Mouse (Mus musculus) cerebellum, adult 11-12 months (tissue): Measurements from ENCODE around the gene Rhox10.
"Not testable (repeated sequence)": the region's sequence is repeated elsewhere in the genome, so short reads cannot be mapped to it uniquely, and the experiment has no call there.

Experiments used
- DNase-seq: peaks from one replicate; pipeline ENCODE4 v3.0.0; 2022

Gene Rhox10

DNA sequence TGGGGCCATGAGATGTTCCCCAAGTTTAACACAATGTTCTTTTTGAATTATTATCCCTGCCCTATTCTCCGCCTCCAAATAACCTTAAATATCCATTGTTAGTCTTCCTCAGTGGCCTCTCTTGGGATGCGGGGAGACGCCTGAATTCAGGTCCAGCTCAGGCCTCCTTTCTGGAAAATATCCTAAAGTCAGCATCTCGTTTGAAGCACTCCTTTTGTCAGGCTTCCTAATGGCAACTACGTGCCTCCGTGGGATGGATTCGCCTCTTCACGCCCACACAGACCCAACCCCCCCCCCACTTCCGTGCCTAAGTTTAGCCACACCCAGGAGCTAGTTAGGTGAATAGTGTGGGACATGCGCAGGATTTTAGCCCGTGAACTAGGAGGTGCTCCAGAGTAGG lies at the start of gene Rhox10:
Gene Rhox10 (plus strand): TSS at position 301 of the 400 bp plus-strand sequence.
- DNase-seq: no peak

DNA sequence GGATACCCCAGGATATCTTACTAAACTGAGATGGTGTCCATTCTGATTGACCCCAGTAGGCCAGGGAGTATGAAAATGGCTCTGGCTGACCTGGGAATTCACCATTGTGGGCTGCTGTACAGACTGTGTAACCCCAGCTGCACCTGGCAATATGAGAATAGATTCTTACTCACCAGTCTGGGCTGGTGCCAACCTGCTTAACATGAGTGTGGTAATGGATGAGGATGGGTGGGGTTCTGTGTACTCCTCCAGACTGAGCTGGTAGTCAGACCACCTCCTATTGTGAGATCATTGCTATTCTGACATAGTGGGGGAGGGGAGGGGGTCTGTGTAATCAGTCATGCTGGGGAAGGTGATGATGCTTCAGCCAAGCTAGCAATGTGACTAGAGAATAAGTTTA lies 47.7 kb upstream of the Rhox10 start, which contains the start of gene Btg1-ps1:
Gene Btg1-ps1 (minus strand): TSS at position 219 of the 400 bp plus-strand sequence.
- not testable (repeated sequence) for DNase-seq

DNA sequence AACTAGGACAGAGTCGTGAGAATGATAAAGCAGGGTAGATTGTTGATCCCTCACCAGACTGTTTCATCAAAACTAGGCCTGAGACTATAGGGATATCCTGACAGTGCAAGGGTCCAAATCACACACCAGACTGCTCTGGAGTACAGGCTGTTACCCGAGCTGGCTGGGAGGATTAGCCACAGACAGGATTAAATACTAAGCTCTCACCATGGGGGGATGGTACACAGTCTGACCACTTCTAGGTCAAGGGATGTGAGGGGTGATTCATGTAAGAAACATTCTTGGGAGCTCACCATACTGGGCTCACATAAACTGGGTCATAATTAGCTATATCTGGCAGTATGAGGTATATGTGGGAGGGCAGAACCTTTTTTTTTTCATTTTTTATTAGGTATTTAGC lies 32.4 kb upstream of the Rhox10 start:
- DNase-seq: no peak

DNA sequence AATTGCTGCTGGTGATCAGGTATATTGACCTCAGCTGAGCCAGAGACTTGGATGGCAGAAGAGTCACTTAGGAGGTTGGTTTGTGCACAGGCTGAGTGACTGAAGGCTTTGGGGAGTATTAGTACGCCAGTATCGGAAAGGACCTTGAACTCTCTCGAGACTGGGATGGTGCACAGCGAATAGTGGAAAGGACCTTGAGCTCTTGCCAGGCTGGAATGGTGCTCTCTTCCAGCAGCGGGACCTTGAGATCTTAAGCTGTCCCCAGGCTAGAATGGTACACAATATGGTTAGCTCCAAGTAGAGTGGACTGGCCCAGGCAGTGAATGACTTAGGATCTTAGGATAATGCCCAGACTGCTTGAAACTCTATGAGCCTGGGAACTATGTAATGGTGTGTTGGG lies 26.6 kb upstream of the Rhox10 start:
- no peak for DNase-seq

DNA sequence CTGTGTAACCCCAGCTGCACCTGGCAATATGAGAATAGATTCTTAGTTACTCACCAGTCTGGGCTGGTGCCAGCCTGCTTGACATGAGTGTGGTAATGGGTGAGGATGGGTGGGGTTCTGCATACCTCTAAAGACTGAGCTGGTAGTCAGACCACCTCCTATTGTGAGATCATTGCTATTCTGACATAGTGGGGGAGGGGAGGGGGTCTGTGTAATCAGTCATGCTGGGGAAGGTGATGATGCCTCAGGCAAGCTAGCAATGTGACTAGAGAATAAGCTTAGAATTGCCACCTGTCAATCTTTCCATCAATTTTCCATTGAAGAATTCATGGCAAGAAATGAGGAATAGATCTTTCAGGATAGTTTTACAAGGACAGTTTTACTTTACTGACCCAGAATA lies 23.3 kb upstream of the Rhox10 start, which contains the start of gene Btg1-ps2:
Gene Btg1-ps2 (minus strand): TSS at position 101 of the 400 bp plus-strand sequence.
- DNase-seq: not testable (repeated sequence)

DNA sequence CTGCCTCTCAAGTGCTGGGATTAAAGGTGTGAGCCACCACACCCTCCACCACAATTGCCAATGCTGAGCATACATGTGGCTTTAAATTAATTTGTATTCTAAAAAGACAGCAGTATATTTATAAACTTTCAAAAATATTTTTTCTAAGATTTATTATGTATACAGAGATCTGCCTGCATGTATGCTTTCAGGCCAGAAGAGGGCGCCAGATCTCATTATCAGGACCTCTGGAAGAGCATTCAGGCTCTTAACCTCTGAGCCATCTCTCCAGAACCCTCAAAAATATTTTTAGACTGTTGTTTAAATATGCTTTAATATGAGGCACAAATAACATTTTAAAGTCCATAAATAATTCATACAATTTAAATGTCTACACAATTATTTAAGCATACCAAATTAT lies 4.7 kb upstream of the Rhox10 start:
- DNase-seq: no peak

DNA sequence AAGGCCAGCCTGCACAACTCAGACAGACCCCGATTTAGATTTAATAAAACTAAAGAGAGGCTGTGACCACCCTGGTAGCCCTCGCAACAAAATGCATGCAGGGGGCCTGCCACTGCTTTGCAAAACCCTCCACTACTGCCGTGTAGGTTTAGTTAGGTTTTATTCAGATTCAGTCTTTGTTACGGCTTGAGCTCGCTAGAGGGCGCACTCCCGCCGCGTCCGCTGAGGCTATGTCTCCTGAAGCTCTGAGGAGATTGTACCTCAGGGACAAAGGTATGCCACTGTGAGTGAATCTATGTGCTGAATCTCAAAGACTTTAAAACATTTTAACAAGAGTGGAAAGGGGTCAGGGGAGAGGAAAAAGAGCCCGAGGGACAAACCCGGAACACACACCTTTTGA lies 18.0 kb downstream of the Rhox10 start:
- no peak for DNase-seq

DNA sequence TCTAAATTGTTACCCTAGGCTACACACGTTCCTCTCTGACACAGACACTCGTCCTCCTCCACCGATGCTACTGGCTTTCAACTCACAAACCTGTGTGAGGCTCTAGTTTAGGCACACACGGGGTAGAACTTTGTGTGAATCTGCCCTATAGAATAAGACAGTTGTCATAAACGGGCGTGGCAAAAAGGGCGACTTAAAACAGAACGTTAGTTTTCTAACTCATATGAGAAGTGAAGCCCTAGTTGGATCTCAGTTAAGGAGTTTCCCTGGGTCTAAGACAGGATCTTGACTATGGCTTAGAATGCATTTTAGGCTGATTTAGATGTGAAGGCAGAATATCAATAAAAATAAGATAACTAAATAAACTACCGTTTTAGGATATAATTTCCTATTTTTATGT lies 18.8 kb downstream of the Rhox10 start, which contains the start of gene Rhox11:
Gene Rhox11 (minus strand): TSS at position 101 of the 400 bp plus-strand sequence.
- DNase-seq: no peak

DNA sequence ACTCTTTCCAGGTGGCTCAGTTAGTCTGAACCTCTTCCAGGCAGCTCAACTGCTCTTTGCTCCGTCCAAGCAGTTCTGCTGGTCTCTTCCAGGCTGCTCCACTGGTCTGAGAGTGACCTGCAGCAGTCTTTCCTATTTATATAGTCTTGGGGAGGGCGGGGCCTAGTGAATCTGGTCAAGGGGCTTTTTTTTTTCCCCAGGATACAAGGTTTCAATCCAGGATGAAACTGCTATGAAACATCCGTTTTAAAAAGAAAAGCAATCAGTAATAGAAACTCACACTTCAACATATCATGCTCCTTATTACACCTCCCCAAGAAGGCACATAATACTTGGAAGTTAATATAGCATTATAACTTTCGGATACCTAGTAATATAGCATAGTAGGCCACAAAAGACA lies 44.5 kb downstream of the Rhox10 start, which contains the start of gene Rhox12:
Gene Rhox12 (minus strand): TSS at position 101 of the 400 bp plus-strand sequence.
- DNase-seq: no peak

DNA sequence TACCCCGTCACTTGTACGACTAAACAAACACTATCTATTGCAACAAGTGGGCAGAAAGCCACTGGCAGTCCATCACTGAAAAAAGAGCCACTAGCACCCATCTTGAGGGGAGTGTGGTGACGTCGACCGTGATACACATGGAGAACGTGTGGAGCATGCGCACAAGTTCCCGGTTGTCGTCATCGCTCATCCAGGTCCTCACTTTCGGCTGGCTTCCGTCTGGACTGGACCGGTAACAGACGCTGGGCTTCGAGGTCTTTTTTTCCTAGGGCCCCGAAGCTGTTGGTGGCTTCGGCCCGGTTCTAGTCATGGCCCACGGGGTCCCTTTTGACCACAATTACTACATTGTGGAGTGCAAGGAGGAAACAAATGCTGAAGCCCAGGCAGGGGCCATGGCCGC lies 54.7 kb downstream of the Rhox10 start, which contains the start of gene Rhox13:
Gene Rhox13 (plus strand): TSS at position 238 of the 400 bp plus-strand sequence.
- no peak for DNase-seq
